Mouse (Mus musculus): ENCODE measurements around the gene Ctnnd1. TPM values are rescaled to one million over a fixed set of nuclear protein-coding genes. Genes with fewer than 3 reads are reported as not detected.

Ctnnd1 gene
- 58.7 and 66.3 TPM in 2 replicates for polyA plus RNA-seq (2015; fragmentation: Nextera tagmentation; extraction: Ambion mirVana)

- Histone ChIP-seq H3K27me3 (ENCODE audit: control insufficient read depth, insufficient read depth, low read length) (no peaks in the 10 kb centered on the region), H3K27ac (ENCODE audit: low read length) (peak within 1 kb of the TSS; percentile 99), H3K4me1 (ENCODE audit: control insufficient read depth, insufficient read depth, low read length) (peaks cover 15% of the 10 kb centered on the region), H3K4me2 (ENCODE audit: low read depth, low read length) (peak within 1 kb of the TSS; percentile 85), H3K9me3 (replicated peaks; ENCODE audit: control insufficient read depth, low read length) (no peaks in the 10 kb centered on the region), H3K4me3 (ENCODE audit: low read length) (peak within 1 kb of the TSS; percentile 80), H3K9ac (ENCODE audit: low read length) (peak within 1 kb of the TSS; percentile 91), H3K36me3 (ENCODE audit: control insufficient read depth, insufficient read depth) (no peaks in the 10 kb centered on the region)
- under 1% methylated on average over 15 of the region's 15 CpGs for WGBS
- ATAC-seq (replicated peaks; ENCODE audit: extremely low read depth, insufficient read depth, low FRiP score) = peak; percentile 97
Observed at GRCm38 (mm10) chr2:84650464-84651195, at the start of gene Ctnnd1. Gene Ctnnd1 (minus strand): TSS chr2:84650765.

- no peak overlapping the region for H3K9ac ChIP-seq (ENCODE audit: low read length)
- H3K4me3 ChIP-seq (ENCODE audit: low read length) = no peak overlapping the region
- ATAC-seq (replicated peaks; ENCODE audit: extremely low read depth, insufficient read depth, low FRiP score) = no peak
- H3K4me1 ChIP-seq (ENCODE audit: control insufficient read depth, insufficient read depth, low read length) = no peaks in the 10 kb centered on the region
- H3K9me3 ChIP-seq (replicated peaks; ENCODE audit: control insufficient read depth, low read length) = no peaks in the 10 kb centered on the region
- no peak overlapping the region for H3K4me2 ChIP-seq (ENCODE audit: low read depth, low read length)
- no peaks in the 10 kb centered on the region for H3K27me3 ChIP-seq (ENCODE audit: control insufficient read depth, insufficient read depth, low read length)
- WGBS = 79% methylated on average over 5 of the region's 5 CpGs
- H3K27ac ChIP-seq (ENCODE audit: low read length) = no peak overlapping the region
- peaks cover 45% of the 10 kb centered on the region for H3K36me3 ChIP-seq (ENCODE audit: control insufficient read depth, insufficient read depth)
Observed at GRCm38 (mm10) chr2:84695007-84695695, 44.6 kb upstream of the Ctnnd1 start.

GRCm38 (mm10) chr2:84690050-84690449 is 39.5 kb upstream of the Ctnnd1 start:
- H3K9me3 ChIP-seq (replicated peaks; ENCODE audit: control insufficient read depth, low read length) = no peaks in the 10 kb centered on the region
- no peak overlapping the region for H3K4me2 ChIP-seq (ENCODE audit: low read depth, low read length)
- peaks cover 69% of the 10 kb centered on the region for H3K36me3 ChIP-seq (ENCODE audit: control insufficient read depth, insufficient read depth)
- H3K27ac ChIP-seq (ENCODE audit: low read length) = no peak overlapping the region
- H3K4me1 ChIP-seq (ENCODE audit: control insufficient read depth, insufficient read depth, low read length) = no peaks in the 10 kb centered on the region
- no peak overlapping the region for H3K4me3 ChIP-seq (ENCODE audit: low read length)
- 84% methylated on average over 12 of the region's 12 CpGs for WGBS
- H3K27me3 ChIP-seq (ENCODE audit: control insufficient read depth, insufficient read depth, low read length) = no peaks in the 10 kb centered on the region
- ATAC-seq (replicated peaks; ENCODE audit: extremely low read depth, insufficient read depth, low FRiP score) = no peak
- no peak overlapping the region for H3K9ac ChIP-seq (ENCODE audit: low read length)

- no peaks in the 10 kb centered on the region for H3K27me3 ChIP-seq (ENCODE audit: control insufficient read depth, insufficient read depth, low read length)
- no peak overlapping the region for H3K27ac ChIP-seq (ENCODE audit: low read length)
- H3K9ac ChIP-seq (ENCODE audit: low read length) = no peak overlapping the region
- no peak for ATAC-seq (replicated peaks; ENCODE audit: extremely low read depth, insufficient read depth, low FRiP score)
- no peak overlapping the region for H3K4me2 ChIP-seq (ENCODE audit: low read depth, low read length)
- peaks cover 67% of the 10 kb centered on the region for H3K36me3 ChIP-seq (ENCODE audit: control insufficient read depth, insufficient read depth)
- H3K4me1 ChIP-seq (ENCODE audit: control insufficient read depth, insufficient read depth, low read length) = no peaks in the 10 kb centered on the region
- no peaks in the 10 kb centered on the region for H3K9me3 ChIP-seq (replicated peaks; ENCODE audit: control insufficient read depth, low read length)
- no peak overlapping the region for H3K4me3 ChIP-seq (ENCODE audit: low read length)
- 76% methylated on average over 2 of the region's 2 CpGs for WGBS
Observed at GRCm38 (mm10) chr2:84688080-84688844, 37.7 kb upstream of the Ctnnd1 start.

GRCm38 (mm10) chr2:84682605-84683183 is 32.1 kb upstream of the Ctnnd1 start:
- H3K9ac ChIP-seq (ENCODE audit: low read length) = no peak overlapping the region
- no peak for ATAC-seq (replicated peaks; ENCODE audit: extremely low read depth, insufficient read depth, low FRiP score)
- no peak overlapping the region for H3K27ac ChIP-seq (ENCODE audit: low read length)

GRCm38 (mm10) chr2:84679016-84679415 is 28.5 kb upstream of the Ctnnd1 start, which contains the start of gene Tmx2:
Gene Tmx2 (minus strand): TSS chr2:84679140.
- 14% methylated on average over 8 of the region's 8 CpGs for WGBS
- Histone ChIP-seq H3K36me3 (ENCODE audit: control insufficient read depth, insufficient read depth) (peaks cover 15% of the 10 kb centered on the region), H3K9ac (ENCODE audit: low read length) (peak within 1 kb of the TSS; percentile 80), H3K4me2 (ENCODE audit: low read depth, low read length) (peak within 1 kb of the TSS; percentile 77), H3K27me3 (ENCODE audit: control insufficient read depth, insufficient read depth, low read length) (no peaks in the 10 kb centered on the region), H3K27ac (ENCODE audit: low read length) (0 out of 2 replicates have a peak within 1 kb of the TSS, but pooled peaks have one; percentile 47), H3K4me1 (ENCODE audit: control insufficient read depth, insufficient read depth, low read length) (peaks cover 20% of the 10 kb centered on the region), H3K4me3 (ENCODE audit: low read length) (peak within 1 kb of the TSS; percentile 84), H3K9me3 (replicated peaks; ENCODE audit: control insufficient read depth, low read length) (no peaks in the 10 kb centered on the region)
- no peak for ATAC-seq (replicated peaks; ENCODE audit: extremely low read depth, insufficient read depth, low FRiP score)

More at GRCm38 (mm10) chr2:84682605-84683183, 32.1 kb upstream of the Ctnnd1 start:
- no peak overlapping the region for H3K4me3 ChIP-seq (ENCODE audit: low read length)
- no peak overlapping the region for H3K4me2 ChIP-seq (ENCODE audit: low read depth, low read length)
- WGBS = 32% methylated on average over 6 of the region's 6 CpGs
- H3K9me3 ChIP-seq (replicated peaks; ENCODE audit: control insufficient read depth, low read length) = no peaks in the 10 kb centered on the region
- H3K27me3 ChIP-seq (ENCODE audit: control insufficient read depth, insufficient read depth, low read length) = no peaks in the 10 kb centered on the region
- H3K36me3 ChIP-seq (ENCODE audit: control insufficient read depth, insufficient read depth) = peaks cover 29% of the 10 kb centered on the region; the same call in 1 of the 2 replicates
- H3K4me1 ChIP-seq (ENCODE audit: control insufficient read depth, insufficient read depth, low read length) = peaks cover 12% of the 10 kb centered on the region; the same call in 1 of the 2 replicates

GRCm38 (mm10) chr2:84677968-84678880 is 27.7 kb upstream of the Ctnnd1 start, which contains the start of the genes Gm28635 and Med19:
Gene Gm28635 (minus strand): TSS chr2:84678041.
Gene Med19 (plus strand): TSS chr2:84678402.
- H3K4me1 ChIP-seq (ENCODE audit: control insufficient read depth, insufficient read depth, low read length) = peaks cover 20% of the 10 kb centered on the region
- H3K36me3 ChIP-seq (ENCODE audit: control insufficient read depth, insufficient read depth) = peaks cover 19% of the 10 kb centered on the region
- H3K4me3 ChIP-seq (ENCODE audit: low read length) = peak within 1 kb of the TSS; percentile 84
- peak; percentile 99 for ATAC-seq (replicated peaks; ENCODE audit: extremely low read depth, insufficient read depth, low FRiP score)
- H3K27me3 ChIP-seq (ENCODE audit: control insufficient read depth, insufficient read depth, low read length) = no peaks in the 10 kb centered on the region
- under 1% methylated on average over 44 of the region's 44 CpGs for WGBS
- H3K4me2 ChIP-seq (ENCODE audit: low read depth, low read length) = peak within 1 kb of the TSS; percentile 77
- no peaks in the 10 kb centered on the region for H3K9me3 ChIP-seq (replicated peaks; ENCODE audit: control insufficient read depth, low read length)
- peak within 1 kb of the TSS; percentile 80 for H3K9ac ChIP-seq (ENCODE audit: low read length)
- H3K27ac ChIP-seq (ENCODE audit: low read length) = peak within 1 kb of the TSS; percentile 72
